Mouse (Mus musculus): ENCODE measurements around the gene Vgf.

DNA sequence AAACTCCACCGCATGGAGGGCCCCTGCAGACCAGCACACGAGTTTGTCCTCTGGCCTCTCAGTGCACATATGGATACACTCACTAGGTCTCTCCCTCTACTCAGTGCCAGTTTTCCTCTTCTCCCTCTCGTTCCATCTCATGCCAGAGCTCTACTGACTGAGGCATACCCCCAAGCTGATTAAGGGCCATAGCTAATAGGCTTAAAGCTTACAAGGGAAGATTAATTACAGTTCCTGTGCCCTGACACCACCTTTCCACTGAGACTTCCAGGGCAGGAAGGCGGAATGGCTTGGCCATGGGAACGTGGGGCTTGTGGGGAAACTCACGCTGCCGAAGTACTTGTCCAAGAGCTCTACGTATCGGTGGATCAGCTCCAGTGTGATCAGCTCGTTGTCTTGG is 15.2 kb downstream of the Vgf start:
- TF ChIP-seq CTCF (IDR thresholded peaks at IDR 0.05; ENCODE audit: control insufficient read depth, insufficient read depth, low read length): no peak
- no peak for TF ChIP-seq POLR2A (IDR thresholded peaks at IDR 0.05; ENCODE audit: borderline replicate concordance, control insufficient read depth, low read depth, low read length)

Data from bone marrow, adult 2 months (tissue).